Mouse (Mus musculus) left cerebral cortex, postnatal 14 days (tissue): ENCODE measurements around the gene Fxr2. TPM values are rescaled to one million over a fixed set of nuclear protein-coding genes. Genes with fewer than 3 reads are reported as not detected.

Source experiments
- DNase-seq, 2 experiments: peaks; one replicate each; pipeline ENCODE4 v3.0.0; 2021 to 2022; ENCODE audit warnings: low spot score in 2 of 2, mixed read lengths in 1 of 2
- intact Hi-C: fragments of 180-260 bp; cut with DNase I; formaldehyde crosslinking; loops from one replicate; pipeline ENCODE4 v1.15.1; 2025
- long read RNA-seq, 2 experiments: library from polyadenylated mRNA; stranded (forward); transcript quantifications; one replicate each; pipeline ENCODE4 v2.0.0; 2021
- total RNA-seq, 2 experiments: library from RNA; stranded (reverse); gene quantifications; 2 replicates each; pipeline ENCODE4 v1.2.3; 2021

Fxr2 gene
- total RNA-seq: 100 to 1,000 TPM; 107 TPM
- long read RNA-seq, experiment 1, transcript Fxr2-201 (17 exons, 2,951 nt): major isoform, 72 of 94 reads
- long read RNA-seq, experiment 1, partial matches to known transcripts: 8 of 94 reads
- long read RNA-seq, experiment 1, other reads (novel, unspliced or antisense): 14 of 94 reads
- long read RNA-seq, experiment 2, transcript Fxr2-201 (17 exons, 2,951 nt): major isoform, 84 of 109 reads
- long read RNA-seq, experiment 2, partial matches to known transcripts: 12 of 109 reads
- long read RNA-seq, experiment 2, other reads (novel, unspliced or antisense): 13 of 109 reads

DNA sequence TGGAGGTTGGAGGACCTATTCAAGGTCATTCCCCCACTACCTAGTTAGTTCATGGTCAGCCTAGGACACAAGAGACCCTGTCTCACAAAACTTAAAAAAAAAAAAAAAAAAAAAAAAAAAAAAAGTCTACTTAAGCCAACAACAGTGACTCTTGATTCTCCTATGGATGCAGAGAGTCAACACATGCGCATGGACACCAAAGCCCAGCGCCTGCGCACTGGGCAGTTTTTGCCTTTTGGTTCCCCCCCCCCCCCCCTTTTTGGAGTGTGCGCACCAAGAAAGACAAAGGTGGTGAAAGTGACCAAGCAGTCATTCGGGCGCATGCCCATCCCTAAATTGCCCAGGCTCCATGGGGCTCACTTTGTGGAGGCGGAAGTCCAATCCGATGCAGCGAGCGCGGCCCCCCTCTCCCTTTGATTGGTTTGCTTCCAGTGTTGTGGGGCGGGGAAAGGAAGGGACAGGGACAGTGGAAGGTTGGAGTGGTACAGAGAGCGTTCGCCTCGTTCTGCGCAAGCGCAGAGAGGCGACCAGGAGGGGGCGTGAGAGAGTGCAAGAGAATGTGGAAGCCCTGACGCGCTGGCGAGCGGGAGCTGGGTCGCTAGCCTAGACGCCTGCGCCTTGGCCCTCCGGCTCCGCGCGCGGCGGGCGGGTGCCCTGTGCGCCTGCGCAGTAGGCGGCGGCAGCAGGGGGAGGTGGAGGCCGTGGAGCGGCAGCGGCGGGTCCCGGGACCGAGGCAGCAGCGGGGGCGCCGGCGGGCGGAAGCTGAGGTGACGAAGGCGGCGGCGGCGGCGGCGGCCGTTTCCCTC is at the start of gene Fxr2:
Gene Fxr2 (plus strand): TSS at position 707 of the 806 bp plus-strand sequence.
- peak; percentile 100 for DNase-seq
- intact Hi-C loops: no loop called here

DNA sequence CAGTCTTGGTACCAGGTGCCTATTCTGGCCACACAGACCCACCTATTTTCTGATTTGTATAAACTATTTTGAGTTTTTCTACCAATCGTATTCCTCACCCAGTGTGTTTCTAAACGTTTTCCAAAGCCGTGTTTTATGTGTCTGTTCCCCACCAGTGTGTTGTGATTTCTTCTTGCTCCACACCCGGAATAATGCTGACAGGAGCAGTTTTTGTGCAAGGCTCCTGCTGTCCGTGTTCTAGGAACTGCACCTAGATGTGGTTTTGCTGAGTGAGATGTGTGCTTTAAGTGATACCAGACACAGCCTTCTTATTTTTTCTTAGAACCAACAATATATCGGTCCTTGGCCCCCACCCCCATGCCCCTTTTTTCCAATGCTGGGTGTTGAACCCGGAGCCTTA is 48.8 kb upstream of the Fxr2 start:
- DNase-seq: no peak
- intact Hi-C loops: no loop called here

DNA sequence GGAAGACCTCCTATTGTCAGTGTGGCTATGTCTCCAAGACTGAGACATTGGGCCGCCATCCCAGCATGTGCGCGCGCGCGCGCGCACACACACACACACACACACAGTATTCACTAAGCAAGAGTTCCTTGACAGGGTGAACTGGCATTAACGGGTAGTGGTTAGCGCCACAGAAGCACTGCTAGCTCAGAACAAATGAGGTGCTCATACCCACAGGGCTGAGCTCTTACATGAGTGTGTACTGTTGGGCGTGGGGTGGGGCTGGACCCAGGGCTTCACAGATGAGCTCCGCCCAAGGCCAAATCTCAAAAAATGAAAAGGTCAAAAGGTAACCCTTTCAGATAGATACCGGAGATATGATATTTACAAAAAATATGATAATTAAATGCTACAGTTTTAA is 47.9 kb upstream of the Fxr2 start:
- intact Hi-C loops: no loop called here
- no peak for DNase-seq

DNA sequence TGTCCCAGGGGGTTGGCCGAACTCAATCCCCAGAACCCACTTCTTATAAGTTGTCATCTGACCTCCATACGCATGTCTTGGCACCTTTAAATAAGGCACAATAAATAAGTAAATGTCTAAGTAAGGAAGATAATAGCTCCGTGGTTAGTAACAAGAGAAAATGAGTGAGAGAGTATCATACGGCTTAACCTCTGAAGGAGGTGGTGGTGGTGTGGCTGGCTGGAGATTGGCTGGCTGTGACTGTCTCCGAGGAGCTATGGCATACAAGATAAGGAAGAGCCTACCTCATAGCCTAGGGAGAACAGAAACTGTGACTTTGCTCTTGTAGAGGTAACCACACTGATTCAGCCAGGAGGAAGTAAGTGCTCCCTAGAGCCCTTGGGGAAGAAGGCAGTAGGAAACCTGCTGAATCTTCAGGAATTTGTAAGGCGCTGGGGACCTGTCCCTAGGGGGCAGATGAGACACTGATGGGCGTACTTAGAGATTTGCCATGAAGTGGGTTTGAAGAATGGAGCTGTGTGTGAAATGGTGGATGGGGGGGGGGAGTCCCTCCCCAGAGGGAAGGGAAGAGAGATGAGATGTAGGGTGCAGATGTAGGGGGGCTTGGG is 47.0 kb upstream of the Fxr2 start:
- intact Hi-C loops: no loop called here
- no peak for DNase-seq

DNA sequence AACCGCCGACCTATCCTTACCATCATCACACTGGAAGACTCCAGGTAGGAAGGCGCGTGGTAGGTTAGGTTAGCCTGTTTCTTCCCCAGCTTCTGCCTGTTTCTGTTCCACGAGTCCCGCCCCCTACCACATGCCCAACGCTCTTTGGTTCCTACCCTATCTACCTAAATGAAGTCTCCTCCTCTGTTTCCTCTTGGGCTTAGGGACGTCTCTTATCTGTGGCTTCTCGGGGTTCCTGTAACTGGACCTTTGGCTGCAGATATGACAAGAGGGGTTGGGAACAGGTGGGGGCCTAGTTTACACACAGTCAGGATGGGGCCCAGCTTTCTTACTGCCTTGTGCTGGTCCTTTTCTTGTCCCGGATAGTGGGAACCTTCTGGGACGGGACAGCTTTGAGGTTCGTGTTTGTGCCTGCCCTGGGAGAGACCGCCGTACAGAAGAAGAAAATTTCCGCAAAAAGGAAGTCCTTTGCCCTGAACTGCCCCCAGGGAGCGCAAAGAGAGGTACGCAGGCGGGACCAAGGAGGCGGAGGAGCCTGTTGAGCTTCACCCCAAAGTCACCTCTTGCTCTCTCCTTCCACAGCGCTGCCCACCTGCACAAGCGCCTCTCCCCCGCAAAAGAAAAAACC is 43.5 kb upstream of the Fxr2 start:
- intact Hi-C loops: no loop called here
- DNase-seq: no peak

DNA sequence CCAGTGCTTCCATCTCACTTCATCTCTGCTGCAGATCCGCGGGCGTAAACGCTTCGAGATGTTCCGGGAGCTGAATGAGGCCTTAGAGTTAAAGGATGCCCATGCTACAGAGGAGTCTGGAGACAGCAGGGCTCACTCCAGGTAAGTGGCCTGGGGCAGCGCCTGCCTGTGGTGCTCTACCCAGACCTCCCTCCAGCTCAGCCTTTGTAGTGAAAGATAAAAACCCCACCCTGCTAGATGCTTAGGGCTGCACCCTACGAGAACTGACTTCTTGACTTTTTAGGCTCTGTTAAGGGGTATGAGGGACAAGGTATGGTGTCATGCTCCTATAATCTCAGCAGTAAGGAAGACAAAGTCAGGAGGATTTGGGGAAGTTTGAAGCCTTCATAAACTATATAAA is 42.2 kb upstream of the Fxr2 start:
- DNase-seq: no peak
- intact Hi-C loops: no loop called here

DNA sequence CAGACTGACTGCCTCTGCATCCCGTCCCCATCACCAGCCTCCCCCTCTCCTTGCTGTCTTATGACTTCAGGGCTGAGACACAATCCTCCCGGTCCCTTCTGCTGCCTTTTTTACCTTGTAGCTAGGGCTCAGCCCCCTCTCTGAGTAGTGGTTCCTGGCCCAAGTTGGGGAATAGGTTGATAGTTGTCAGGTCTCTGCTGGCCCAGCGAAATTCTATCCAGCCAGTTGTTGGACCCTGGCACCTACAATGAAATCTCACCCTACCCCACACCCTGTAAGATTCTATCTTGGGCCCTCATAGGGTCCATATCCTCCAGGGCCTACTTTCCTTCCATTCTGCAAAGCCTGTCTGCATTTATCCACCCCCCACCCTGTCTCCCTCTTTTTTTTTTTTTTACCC is 41.4 kb upstream of the Fxr2 start:
- intact Hi-C loops: no loop called here
- no peak for DNase-seq

DNA sequence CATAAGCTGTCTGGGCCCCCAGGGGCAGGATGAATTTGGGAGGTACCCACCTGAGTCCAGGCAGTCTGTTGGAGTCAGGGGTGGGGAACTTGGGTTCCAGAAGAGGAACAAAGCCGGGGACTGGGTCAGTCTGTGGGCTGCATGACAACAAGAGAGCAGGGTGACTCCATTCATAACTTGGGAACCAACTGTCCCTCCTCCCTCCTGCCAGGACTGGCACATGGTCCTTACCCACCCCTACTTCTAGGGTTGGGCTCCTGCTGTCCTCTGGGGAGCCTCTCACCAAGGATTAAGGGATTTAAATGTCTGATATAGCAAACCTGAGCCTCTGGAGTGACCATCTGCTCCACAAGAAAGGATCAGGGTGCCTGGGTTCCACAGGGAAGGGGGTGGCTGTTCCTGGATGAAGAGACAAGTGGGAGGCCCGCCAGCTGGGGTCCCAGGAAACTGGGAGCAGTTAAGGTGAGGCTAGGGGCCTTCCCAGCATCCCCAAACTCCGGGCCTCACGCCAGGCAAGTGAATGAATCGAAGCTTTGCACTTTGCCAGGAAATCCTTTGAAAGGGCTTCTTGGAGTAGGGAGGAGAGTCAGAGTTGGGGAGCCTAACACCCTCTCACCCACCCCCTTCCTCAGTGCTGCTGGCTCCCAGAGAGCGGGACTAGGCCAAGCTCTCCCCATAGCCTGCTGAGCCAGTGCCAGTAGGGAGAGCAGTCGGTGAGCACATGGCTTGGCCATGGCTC is 40.7 kb upstream of the Fxr2 start:
- intact Hi-C loops: no loop called here
- peak; percentile 72 to 83 for DNase-seq

DNA sequence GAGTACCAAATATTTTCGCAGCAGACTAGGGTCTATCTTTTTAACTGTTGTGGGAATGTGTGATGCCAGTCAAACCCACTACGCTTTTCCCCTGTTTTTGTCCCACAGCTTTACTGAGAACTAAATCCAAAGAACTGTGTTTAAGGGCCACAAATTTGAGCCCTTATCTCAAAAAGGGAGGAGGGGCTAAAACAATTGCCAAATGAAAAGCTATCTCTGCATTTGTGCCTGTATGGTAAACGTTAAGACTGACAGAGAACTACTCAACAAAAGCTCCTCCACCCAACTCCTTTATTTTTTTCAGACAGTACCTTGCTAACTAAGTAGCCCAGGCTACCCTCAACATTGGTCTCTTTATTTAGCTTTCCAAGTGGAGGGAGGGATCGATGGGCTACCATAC is 40.0 kb upstream of the Fxr2 start:
- no peak for DNase-seq
- intact Hi-C loops: no loop called here

DNA sequence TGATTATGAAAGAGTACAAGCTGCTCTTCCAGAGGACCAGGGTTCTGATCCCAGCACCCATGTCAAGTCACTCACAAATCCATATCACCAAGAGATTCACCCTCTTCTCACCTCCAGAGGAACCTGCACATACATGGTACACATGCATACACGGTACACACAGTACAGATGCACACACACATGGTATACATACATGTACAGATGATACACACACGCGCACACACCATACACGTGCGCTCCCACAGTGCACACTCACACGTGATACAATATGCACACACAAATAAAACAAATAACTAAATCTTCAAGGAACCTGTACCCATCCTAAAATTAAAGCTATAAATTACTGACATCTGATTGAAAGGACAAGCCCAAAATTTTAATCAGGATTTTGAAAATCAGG is 37.9 kb upstream of the Fxr2 start:
- no peak for DNase-seq
- intact Hi-C loops: no loop called here

DNA sequence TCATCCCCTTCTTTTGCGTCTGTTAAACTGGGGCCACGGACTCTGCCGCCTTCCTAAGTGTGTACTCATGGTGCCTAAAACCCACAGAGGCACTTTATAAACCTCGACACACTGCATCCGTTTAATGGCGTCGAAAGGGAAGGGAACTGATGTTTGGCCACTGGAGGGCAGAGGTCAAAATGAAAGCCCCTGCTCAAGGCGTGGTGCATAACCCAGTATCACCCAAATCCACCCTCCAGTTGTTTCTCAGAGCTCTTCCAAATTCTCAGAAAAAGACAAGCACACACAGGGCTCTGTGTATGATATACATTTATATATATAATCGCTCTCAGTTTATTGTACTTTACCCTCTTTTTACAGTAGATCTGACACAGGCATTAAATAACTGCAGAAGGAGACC is 33.4 kb upstream of the Fxr2 start:
- intact Hi-C loops: no loop called here
- no peak for DNase-seq

DNA sequence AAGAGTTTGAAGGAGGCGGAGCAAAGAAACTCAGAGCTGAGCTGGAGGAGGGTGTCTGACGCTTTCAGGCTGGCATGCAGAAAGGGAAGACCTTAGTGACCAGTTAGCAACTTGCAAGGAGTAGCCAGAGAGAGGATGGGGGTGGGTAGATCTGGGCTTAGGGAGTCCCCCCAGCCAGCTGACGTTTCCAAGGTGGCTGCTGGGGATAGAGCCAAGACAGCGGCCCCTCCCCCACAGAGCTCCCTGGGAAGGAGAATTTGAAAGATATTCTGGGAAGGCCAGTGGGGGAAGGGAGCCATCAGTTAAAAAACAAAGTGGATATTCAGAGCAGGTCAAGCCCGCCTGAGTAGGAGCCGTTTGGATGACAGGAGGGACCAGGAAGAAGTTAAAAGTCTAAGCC is 32.7 kb upstream of the Fxr2 start:
- intact Hi-C loops: no loop called here
- peak; percentile 75 to 81 for DNase-seq

DNA sequence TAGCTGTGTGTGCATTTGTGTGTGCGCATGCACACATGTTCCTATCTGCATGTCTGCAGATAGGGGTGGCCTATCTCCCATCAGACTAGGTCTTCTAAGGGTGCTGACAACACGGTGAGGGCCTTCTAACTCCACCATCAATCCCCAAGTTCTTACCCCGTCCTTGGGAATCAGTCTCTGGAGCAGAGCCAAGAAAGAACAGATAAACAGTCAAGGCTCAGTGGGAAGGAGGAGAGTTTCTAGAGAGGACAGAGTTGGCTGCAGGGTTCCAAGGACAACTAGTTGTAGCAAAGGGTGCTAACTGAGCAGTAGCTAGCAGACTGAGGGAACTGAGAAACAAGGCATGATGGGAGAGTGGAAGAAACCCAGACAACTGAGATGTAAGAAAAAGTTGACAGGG is 31.0 kb upstream of the Fxr2 start:
- no peak for DNase-seq
- intact Hi-C loops: no loop called here

DNA sequence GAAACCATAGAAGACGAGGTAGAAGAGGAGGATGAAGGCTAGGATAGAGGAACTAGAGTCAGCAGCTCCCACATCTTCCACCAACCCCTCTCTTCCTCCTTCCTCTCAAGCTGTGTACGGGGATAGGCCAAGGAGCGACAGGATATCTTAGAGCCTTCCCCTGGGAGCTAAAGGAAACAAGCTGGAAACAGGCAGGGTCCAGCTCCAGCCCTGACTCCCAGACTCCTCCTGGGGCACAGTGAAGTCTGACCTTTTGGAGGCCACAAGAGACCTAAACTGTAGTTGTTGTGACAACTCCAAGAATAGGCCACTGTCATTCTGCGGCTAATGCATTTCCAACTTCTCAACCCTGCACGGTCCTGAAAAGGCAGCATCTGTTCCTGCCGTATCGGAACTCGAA is 29.3 kb upstream of the Fxr2 start:
- intact Hi-C loops: no loop called here

DNA sequence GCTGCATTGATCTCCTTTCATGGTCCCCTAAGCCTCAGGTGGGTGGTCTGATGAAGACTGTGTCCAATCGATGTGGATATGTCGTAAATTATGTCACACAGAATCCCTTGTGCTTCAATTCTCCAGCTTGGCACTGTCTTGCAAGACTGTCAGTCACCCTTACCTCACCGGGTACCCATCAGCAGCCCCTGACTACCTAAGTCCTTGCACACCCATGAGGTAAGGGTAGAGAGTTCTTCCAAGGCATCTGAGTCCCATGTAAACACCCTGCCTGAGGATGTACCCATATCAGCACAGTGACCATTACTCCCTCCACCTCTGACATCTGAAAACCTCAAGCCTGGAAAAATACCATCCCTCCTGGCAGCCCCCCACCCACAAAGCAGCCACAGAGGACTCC is 28.4 kb upstream of the Fxr2 start:
- no peak for DNase-seq
- intact Hi-C loops: no loop called here

More for the DNA sequence above, 29.3 kb upstream of the Fxr2 start:
- no peak for DNase-seq

DNA sequence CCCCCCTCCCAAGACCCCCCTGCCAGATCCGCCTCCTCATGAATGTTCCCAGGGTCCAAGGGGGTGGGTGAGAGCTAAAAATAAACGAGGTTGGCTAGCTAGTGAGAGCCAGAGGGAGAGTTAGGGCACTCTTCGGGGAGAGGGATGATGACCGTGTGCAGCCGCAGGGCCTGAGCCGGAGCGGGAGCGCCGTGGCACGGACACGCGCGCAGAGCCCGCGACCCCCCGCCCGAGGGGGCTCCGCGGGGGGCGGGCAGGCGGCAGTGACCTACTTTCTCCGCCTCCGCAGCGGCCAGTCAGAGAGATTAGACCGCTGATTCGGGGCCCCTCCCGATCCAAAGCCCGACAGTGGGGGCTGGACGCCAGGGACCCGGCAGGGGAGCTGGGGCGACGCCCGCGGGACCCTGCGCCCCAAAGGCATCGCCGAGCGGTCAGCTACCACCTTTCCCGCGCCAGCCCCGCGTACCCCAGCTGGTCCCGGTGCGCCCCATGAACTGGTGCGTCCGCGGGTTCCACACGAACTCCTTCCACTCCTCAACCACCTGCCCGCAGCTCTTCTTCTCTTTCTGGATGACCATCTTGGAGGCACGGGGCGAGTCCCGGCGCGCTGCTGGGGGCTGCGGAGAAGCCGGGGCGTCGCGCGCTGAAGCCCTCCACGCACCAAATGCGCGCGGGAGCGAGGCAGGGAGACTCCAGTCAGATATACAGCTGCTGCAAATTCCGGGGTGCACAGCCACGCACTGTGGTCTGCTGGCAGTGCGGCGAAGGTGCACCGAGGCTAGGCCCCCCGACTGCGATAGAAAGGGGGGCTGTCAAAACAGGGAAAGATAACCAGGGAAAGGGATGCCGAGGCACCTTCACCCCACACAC is 27.8 kb upstream of the Fxr2 start:
- intact Hi-C loops: no loop called here
- DNase-seq: peak; percentile 31 to 49

DNA sequence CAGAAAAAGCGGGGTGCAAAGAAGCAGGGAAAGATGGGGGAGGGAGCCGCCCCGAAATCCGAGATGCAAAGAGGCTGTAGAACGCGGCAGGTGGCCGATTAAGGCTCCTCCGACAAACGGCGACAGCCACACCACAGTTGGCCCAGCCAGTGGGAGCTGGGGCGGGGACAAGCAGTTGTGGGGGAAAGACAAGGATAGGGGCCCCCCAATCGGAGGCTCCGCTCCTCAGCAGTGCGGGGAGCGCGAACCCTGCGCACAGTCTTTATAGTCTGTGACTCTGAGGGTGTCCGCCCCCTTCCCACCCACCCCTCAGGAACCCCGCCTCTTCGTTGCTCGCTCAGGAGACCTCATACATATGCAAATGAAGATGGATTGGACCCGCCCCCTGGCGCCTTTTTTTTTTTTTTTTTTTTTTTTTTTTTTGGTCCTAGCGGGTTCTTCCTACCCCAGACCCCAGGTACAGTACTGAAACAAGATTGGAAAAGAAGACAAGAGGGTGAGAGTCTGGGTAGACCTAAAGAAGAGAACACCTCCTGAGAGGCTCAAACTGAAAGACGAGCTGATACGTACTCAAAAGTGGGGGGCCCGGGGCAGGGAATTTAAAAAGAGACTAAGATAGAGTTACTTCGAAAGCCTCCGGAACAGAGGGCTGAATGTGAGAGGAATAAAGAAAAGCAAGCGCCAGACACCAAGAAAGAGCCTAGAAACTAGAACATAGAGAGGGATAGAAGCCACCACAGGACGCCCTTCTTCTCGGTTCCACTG is 26.9 kb upstream of the Fxr2 start, which contains the start of gene Atp1b2:
Gene Atp1b2 (minus strand): TSS at position 217 of the 765 bp plus-strand sequence.
- DNase-seq: peak; percentile 84 to 85
- intact Hi-C loops: no loop called here

DNA sequence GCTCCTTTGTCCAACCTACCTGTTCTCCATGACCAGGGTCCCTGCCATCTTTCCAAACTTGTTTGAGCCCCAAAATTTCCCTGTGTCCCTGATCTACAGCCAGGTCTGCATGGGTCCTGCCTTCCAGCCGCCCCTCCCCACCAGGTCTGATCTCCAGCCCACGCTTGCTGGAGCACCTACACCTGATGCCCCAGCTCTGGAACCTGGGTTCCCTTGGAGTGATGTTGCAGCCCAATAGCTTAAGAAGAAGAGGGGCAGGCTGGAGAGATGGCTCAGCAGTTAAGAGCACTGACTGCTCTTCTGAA is 26.3 kb upstream of the Fxr2 start:
- no peak for DNase-seq
- intact Hi-C loops: no loop called here
